Mouse (Mus musculus) urinary bladder, postnatal 36 days (tissue): Measurements from ENCODE around the gene Kirrel.

Source experiments
- DNase-seq, 2 experiments: peaks; one replicate each; pipeline ENCODE4 v3.0.0; 2022; ENCODE audit warnings: low spot score in 2 of 2, mixed read lengths in 1 of 2

The Kirrel gene

DNA sequence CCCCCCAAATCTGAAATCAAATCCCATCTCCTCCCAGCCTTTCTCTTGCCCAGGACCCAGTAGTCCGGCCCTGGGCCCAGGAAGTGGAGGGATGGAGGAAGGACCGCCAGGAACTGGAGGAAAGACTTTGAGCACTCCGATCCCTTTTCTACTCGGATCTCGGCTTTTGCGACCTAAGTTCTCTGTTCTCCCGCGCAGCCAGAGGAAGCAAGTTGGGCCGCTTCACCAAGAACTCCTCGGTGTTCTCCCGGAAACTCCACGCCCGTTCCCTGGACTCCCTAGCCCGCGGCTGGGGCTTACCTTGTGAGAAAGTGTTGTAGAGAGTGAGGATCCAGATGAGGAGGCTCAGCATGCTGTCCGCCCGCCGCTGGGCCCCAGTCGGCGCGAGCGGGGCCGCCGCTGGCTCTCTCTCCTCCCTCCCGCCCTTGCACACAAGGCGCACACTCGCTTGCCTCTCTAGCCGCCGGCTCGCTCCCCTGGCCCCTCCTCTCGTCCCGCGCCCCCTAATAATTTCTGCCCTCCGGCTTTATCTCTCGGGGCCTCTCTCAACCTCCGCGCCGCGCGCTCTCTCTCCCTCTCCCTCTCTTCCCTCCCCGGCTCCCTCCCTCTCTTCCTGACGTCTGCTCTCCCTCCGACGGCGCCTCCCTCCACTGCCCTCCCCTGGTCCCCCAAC is at the start of gene Kirrel:
Kirrel (minus strand) TSS at position 652 of the 673 bp plus-strand sequence.
- peak; percentile 62 to 82 for DNase-seq

DNA sequence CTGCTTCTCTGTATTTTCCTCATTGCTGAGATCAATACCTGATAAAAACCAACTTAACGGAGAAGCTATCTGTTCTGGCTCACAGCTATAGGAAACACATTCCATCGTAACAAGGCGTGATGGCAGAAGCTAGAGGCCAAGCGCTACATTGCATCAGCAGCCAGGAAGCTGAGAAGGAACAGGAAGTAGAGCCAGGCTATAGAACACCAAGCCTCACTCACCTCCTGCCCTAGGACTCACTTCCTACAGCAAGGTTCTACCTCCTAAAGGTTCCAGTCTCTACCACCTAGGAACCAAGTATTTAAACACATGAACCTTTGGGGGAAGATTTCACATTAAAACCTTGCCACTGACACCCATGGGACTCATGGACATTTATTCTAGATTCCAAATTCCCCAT is 49.1 kb upstream of the Kirrel start:
- no peak for DNase-seq

DNA sequence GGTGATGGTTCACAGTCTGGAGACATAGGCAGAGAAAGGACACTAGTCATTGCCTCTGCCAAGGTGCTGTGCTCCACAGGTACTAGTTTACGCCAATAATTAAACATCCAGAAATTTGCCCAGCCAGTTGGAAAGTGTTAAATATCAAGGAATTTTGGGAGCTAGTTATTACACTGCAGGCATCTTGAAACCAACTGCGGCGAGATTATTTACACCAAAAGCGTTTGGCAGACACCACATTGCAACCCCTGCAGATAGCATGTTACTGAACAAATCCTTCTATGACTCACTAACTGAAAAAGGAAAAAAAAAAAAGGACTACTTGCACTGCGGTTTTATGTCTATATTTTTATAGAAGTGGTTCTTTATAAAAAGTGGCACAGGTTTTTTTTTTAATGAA is 47.8 kb upstream of the Kirrel start:
- DNase-seq, result no peak

DNA sequence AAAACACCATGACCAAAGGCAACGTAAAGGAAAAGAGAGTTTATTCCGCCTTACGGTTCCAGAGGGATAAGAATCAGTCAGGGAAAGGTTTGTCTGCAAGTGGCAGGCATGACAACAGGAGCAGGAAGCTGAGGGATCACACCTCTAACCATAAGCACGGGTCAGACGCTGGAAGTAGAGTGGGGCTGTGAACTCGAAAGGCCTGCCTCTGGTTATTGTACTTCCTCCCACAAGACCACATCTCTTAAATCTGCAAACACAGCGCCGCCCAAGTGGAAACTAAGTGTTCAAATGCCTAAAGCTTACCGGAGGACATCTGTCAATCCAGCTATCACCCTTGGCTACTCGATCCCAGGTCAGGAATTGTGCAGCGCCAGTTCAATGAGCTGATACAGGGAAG is 40.6 kb upstream of the Kirrel start:
- DNase-seq, result no peak

DNA sequence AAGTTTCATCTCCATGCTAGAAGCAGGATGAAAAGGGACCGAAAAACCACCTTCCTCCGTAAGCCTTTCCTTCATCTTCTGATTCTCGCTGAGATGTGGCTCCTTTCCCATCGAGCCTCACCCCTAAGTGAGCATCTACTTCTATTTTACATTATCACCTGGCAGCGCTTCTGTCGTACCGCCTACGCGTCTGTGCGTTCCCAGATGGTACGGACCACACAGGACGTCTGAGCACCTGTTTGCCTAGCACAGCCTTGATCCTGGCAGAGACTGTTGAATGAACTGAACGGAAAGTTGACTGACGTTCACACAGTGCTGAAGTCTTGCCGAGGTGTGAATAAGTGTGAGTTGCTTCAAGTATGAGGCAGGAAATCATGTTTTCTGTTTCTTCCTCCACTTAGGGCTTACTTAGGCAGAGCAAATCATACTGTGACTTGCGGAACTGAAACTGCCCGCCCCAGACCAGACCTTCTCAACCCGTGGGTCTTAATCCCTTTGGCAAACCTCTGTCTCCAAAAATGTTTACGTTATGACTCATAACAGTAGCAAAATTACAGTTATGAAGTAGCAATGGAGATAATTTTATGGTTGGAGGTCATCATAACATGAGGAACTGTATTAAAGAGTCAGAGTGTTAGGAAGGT is 39.8 kb upstream of the Kirrel start:
- DNase-seq, result no peak

DNA sequence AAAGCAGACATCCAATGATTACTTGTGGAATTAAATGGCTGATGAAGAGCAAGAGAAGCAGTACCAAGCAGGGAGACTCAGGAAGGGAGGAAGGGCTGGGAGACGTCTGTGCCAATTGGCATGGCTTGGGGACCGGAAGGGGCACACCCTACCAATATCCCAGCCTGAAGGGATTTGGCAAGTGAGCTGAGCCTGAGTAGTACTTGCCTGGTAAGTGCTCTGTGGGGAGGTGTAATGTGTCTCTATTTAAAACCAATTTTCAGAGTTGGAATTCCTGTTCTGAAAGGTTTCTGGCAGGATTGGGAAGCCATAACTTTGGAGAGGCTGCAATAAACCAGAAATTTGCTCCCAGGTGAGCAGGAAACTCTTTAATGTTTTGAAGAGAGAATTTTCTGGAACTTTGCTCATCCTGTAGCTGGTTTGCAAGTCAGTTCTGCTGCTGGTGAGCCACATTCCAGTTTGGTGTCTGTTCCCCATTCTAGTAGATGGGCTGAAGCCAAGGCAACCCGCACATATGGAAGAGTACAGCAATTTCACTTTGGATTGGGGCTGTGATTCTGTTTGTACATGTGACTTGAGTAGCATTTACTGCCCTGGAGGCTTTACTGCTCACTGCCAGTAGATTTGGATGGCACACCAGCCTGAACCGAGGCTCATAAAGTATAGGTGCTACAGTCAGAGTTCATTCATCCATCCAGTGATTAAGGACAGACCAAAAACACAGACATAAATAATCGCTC is 32.0 kb upstream of the Kirrel start:
- DNase-seq, result no peak

DNA sequence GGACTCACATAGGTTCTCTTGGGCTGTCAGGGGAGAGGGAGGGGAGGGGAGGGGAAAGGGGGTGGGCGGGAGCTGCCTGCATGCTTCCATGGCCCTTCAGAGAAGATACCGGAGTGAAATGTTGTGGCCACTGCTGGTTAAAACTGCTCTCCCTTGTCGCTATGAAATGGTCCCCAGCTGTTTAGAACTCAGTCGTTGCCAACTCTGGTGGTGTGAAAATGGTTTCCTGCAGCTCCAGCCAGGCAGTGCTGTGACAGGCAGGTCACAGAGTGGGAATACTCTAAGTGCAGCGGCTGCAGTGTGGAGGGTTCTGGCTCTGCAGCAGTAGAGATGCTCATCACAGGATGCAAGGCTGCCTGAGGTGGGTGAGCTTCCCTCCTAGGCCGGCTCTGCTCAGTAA is 22.1 kb upstream of the Kirrel start:
- DNase-seq, result no peak

DNA sequence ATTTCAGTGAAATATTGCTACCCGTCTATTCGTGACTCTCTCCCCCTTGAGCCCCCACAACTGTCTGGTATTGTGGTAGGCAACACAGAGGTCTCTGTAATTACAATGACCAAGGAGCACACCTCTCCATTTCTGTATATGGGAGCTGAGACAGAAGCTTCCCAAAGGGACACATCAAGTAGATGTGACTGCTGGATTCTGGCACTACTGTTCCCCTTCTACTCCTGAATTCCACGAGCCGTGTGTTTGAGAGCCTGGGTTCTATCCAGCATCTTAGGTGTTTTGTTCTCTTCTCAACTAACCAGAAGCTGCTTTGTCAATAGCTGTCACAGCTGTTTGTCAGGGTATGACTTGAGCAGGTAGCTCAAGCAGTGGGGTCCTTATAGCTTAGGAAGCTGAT is 20.5 kb upstream of the Kirrel start:
- no peak for DNase-seq

DNA sequence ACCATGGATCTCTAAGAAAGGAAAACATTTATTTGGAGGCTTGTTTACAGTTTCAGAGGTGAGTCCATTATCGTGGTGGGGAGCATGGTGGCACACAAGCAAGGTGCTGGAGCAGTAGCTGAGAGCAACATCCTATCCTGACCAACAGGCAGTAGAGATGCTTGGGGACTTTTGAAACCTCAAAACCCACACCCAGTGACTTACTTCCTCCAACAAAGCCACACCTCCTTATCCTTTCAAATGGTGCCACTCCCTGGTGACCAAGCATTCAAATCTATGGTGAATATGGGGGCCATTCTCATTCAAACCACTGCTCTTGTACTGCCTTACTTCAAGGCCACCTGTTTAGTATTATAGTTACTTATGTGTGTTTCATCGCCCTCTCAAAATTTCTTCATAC is 20.0 kb upstream of the Kirrel start:
- no peak for DNase-seq

DNA sequence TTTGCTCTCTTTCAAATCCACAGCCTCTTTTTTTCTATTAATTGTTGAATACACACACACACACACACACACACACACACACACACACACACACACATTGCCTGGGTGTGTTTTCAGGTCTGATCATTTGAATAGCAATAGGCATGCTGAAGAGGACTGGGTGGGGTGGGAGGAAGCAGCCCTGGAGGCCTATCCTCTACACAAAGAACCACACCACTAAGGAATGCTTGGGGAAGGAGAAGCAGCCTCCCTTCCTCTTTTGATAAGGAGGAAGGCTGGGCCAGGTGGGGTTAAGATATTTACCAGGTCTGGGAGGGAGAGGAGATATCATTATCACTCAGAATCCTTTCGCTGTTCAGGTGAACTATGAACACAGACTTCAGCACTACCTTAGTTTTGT is 19.2 kb upstream of the Kirrel start:
- no peak for DNase-seq

DNA sequence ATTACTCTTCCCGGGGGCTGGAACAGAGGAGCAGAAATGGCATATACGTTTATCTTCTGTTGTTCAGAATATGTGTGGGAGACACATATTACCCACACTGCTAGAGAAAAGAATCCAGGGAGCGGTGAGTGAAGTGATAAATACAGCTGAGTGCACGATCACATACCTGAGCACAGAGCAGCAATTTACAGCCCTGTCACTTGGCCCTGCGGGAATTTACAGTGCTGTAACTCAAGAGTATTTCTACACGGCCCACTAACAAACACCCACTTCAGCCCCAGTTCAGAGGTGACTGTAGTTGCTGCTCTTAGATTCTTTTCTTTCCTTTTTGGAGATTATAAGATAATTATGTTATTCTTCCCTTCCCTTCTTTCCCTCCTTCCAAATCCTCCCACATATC is 18.8 kb upstream of the Kirrel start:
- DNase-seq, result no peak

DNA sequence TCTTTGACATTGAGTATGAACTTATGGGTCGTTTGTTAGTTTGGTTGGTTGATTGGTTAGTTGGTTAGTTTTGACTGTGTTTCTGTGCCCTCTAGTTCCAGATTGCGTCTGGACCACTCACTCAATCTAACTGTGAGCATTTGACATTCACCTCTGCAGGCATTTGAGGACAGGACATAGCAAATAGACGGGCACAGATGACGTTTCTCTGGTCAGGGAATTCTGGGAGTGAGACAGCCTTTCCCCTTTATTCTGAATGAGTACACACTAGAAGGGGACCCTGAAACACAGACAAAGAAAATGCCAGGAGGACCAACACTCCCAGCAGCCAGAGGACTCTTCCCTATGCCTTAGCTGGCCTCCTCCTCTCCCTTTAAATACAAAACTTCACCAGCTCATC is 2.1 kb upstream of the Kirrel start:
- no peak for DNase-seq

DNA sequence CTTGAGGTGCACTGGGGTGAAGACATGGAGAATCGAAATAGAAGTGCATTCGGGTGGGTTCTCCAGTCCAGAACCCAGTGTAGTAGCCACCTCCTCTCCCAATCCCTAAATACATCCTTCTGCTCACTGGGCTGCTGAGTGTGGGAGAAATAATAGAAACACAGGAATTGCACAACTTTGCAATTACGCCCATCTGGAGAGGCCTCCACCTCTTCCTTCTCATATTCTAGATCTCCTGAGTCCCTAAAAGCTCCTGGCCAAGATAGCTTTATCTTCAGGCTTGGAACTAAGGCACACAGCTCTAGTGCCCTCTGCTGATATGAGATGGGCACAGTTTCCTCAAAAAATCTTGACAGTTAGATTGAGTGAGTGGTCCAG is 880 bp upstream of the Kirrel start:
- peak in 1 of 2 experiments; percentile 43 for DNase-seq

DNA sequence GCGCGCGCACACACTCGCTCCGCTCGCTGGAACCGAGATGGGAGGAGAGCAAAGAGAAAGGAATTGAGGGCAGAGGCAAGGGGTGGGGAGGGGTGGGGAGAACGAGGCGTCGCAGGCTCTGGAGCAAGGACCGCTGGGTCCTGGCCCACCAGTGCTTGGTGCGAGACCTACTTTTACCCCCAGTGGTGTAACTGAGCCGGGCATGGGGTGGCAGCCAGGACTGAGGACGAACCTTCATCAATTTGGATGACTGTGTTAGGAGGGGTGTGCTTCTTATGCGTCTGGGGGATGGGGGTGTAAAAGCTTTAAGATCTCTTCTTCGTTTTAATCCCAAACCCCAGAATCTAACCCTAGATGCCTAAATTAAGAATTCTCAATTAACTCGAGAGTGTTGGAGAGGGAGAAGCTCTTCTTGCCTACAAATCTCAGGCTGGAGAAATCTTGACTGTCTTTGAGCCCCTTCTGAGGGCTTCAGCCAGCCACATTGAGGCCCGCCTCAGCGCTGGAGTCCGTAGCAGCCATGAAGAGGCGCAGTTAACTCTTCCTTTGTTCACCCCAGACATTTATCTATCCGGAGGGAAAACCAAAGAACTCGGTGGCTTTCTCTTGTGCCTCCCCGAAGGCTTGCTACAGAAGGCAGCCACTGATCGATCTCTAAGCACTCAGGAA is 356 bp upstream of the Kirrel start:
- DNase-seq, result no peak

DNA sequence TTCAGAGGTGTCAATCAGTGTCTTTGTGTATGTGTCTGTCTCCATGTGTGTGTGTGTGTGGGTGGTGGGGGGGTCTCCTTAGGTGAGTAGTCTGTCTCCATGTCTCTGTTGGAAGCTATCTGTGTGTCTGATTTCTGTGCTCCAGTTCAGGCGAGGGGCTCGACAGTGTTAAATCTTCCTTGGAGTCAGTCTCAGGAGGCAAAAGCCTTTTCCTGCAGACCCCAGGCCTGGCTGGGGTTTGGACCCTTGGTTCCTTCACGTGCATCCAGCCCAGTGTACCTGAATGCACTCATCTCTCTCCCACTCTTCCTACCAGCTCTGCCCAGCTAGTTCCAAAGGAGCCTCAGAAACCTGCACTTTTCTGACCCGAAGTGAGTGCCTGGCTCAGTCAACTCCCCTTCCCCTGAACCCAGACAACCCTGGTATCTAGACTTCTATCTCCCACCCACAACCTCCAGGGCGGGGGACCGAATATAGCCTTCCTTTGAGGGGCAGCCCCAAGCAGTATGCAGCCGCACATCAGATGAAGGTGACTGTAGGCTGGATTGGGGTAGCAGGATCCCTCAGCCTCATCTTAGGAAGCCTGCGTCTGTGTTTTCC is 961 bp downstream of the Kirrel start:
- DNase-seq, result no peak

DNA sequence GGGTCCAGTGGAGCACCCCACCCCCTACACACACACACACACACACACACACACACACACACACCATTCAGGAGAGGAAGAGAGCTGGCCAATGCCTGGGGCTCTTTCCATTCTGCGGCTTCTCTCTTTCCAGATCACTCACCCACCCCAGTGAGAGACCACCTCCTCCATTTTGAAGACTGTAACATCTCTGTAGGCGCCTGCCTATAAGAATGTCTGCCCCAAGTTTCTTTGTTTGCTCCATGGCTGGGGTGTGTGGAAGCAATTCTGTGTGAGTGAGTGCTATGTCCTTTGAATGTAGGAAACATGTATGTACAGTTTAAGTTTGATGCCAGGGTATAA is 1.5 kb downstream of the Kirrel start:
- no peak for DNase-seq

DNA sequence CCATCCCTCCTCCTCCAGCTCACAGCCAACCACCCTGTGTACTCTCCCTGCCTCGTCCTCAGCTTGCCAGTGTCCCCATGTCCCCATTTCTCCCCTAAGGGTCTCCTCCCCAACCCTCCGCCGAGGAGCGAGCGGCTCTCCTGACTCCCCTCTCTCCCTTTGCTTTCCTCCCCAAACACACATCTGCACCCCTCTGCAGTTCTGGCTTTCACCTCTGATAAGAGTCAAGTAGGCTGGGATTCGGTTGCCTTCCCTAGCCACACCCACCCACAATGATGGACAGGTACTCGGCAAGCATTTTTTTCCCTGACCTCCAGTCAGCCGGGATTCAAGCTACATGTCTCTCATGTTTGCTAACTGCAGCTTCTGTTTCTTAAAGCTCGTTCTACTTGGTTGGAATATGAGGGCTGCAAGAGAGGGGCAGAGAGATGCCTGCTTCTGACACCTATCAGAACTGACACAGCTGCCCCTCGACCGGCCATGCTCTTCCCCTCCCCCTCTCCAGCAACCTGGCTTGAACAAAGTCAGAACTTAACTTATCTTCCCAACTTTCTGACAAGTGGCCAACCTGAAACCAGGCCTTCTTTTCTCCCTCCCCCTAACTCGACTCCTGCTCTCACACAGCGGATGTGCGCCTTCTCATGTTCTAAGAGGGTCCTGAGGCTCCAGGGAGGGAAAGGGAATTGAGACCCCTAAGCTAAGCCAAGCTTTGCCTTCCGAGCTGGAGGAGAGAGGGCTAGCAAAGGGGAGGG is 2.0 kb downstream of the Kirrel start:
- no peak for DNase-seq

DNA sequence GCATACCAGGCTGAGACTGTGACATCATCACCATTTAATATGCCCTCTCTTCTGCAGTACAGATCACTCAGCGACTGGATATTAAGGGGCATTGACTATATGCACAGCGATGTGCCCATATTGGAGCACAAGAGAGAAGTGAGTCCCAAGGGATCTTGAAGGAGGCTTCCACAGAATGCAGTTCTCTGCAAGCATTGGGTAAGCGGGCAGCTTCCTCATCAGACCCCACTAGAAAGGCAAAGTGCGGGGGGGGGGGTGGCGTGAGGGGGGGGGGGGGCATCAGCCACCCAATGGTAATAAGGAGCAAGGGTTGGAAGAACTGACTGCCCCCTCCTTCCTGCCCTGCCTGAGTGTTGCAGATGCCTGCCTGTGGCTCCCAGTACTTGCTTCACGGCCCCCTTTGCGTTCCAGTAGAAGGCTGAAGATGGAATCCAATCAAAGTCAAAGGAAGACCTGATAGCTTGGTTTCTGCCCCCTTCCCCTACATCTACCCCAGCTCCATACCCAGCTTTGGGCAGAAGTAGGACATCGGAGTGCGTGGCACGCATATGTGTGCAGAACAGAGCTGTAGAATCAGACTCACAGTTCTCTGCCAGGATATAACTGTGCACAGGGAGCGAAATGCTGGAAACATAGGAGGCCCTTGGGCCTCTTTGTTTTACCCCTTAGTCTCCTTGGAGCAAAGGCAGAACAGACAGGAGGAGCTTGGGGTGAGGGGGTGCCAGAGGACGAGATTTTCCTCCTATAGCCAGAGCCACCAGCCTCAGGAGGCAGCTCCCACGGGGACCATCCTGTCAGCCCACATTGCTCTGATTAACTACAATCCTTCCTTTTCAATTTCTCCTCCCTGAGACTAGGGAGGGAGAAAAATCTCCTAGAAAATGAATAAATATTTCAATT is 3.1 kb downstream of the Kirrel start:
- no peak for DNase-seq

DNA sequence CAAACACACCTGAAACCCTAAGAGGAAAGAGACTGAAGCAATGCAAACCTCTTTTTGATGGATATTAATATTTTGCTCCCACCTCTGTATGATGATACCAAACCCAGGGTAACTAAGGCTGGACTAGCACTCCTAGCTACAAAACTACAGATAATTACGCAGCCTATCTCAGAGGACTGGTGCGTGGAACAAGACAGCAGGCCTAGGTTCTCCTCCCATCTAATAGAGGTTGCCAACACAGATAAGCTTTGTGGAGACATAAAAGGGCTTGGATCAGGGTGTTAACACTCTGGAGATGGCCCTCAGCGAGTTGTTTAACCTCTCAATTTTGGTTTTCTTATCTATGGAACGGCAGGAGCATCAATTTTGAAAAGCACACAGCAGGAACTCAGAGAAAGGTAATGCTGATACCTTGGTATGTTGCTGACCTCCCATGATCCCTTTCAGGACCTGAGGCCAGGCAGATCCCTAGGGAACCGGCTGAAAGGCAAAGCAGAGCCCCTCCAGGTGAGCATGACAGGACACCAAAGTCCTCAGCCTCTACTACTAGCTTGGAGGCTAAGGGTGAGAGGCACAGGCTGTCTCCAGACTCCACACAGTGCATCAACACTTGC is 5.0 kb downstream of the Kirrel start:
- no peak for DNase-seq

DNA sequence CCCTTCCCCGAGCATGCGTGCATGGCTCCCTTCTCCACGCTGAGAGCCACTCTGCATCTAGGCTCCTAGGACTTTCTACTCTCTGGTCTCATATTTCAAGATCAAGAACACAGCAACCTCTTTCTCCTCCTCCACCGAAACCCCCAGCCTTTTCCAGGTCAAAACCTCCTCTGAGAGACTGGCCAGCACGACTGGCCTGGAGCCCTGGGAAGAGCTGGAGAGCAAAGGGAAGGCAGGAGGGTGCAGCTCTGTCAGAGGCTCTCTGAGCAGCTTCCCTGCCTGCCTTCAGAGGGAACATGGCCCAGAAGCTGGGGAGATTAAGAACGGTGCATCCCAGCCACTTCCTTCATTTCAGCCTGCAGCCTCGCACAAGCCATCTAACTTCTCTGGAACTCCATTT is 5.8 kb downstream of the Kirrel start:
- DNase-seq, result no peak
